Mouse (Mus musculus) megakaryocyte-erythroid progenitor cell, adult 5 weeks (primary cell): Measurements from ENCODE around the gene Crtc3. TPM values are rescaled to one million over a fixed set of nuclear protein-coding genes. Genes with fewer than 3 reads are reported as not detected.

Source experiments
- polyA plus RNA-seq: library from polyadenylated mRNA; stranded (reverse); fragments of >175 nt; gene quantifications from 2 replicates; pipeline ENCODE4 v1.2.3, GENCODE M21; 2012

The Crtc3 gene
- 28.4 and 30.9 TPM in 2 replicates for polyA plus RNA-seq

GRCm38 (mm10) chr7:80688556-80689220, at the start of gene Crtc3:
Gene Crtc3, minus strand, starts transcription at chr7:80688877.

Other genes starting within 250 kb of the Crtc3 start
- gene Blm, start 153.8 kb downstream of the Crtc3 start, polyA plus RNA-seq = 61.4 and 81.8 TPM in 2 replicates
- gene Iqgap1, start 137.1 kb upstream of the Crtc3 start, polyA plus RNA-seq = 14.1 and 16.4 TPM in 2 replicates
- 13.1 TPM in 2 replicates for gene Zscan2, start 172.0 kb upstream of the Crtc3 start, polyA plus RNA-seq
- gene Wdr73, start 212.4 kb upstream of the Crtc3 start, polyA plus RNA-seq = 9.8 and 10.0 TPM in 2 replicates
- 1.4 and 3.8 TPM in 2 replicates for gene Nmb, start 216.2 kb upstream of the Crtc3 start, polyA plus RNA-seq